Mouse (Mus musculus) left cerebral cortex, adult 11 months (tissue): ENCODE data around the gene Dok5.

Experiments used
- DNase-seq: peaks from one replicate; pipeline ENCODE4 v3.0.0; 2022; ENCODE audit warnings: low spot score

Dok5 gene

GRCm38 (mm10) chr2:170802984-170803383 lies 71.4 kb downstream of the Dok5 start:
- DNase-seq = no peak

GRCm38 (mm10) chr2:170807555-170808258 lies 76.1 kb downstream of the Dok5 start:
- no peak for DNase-seq

GRCm38 (mm10) chr2:170808259-170808789 lies 76.7 kb downstream of the Dok5 start:
- no peak for DNase-seq

GRCm38 (mm10) chr2:170811356-170811755 lies 79.7 kb downstream of the Dok5 start:
- peak; percentile 55 for DNase-seq

- DNase-seq = no peak
These were observed 84.7 kb downstream of the Dok5 start for GRCm38 (mm10) chr2:170816302-170816701.

- DNase-seq = no peak
These were observed 85.6 kb downstream of the Dok5 start for GRCm38 (mm10) chr2:170817112-170817703.

GRCm38 (mm10) chr2:170826821-170827441 lies 95.3 kb downstream of the Dok5 start:
- DNase-seq = no peak

- no peak for DNase-seq
These were observed 97.2 kb downstream of the Dok5 start for GRCm38 (mm10) chr2:170828757-170829156.

GRCm38 (mm10) chr2:170829191-170829611 lies 97.6 kb downstream of the Dok5 start:
- DNase-seq = no peak

GRCm38 (mm10) chr2:170829988-170830387 lies 98.4 kb downstream of the Dok5 start:
- no peak for DNase-seq

- DNase-seq = no peak
These were observed 105.3 kb downstream of the Dok5 start for GRCm38 (mm10) chr2:170836862-170837261.

GRCm38 (mm10) chr2:170837363-170837762 lies 105.8 kb downstream of the Dok5 start:
- DNase-seq = no peak

- no peak for DNase-seq
These were observed 106.4 kb downstream of the Dok5 start for GRCm38 (mm10) chr2:170837824-170838557.

GRCm38 (mm10) chr2:170841441-170841965 lies 109.9 kb downstream of the Dok5 start:
- no peak for DNase-seq

GRCm38 (mm10) chr2:170845511-170845910 lies 113.9 kb downstream of the Dok5 start:
- no peak for DNase-seq

- no peak for DNase-seq
These were observed 118.5 kb downstream of the Dok5 start for GRCm38 (mm10) chr2:170850058-170850457.

GRCm38 (mm10) chr2:170852337-170852736 lies 120.7 kb downstream of the Dok5 start:
- DNase-seq = no peak

GRCm38 (mm10) chr2:170855210-170855609 lies 123.6 kb downstream of the Dok5 start:
- no peak for DNase-seq

- DNase-seq = no peak
These were observed 124.5 kb downstream of the Dok5 start for GRCm38 (mm10) chr2:170856085-170856484.

GRCm38 (mm10) chr2:170857507-170857906 lies 125.9 kb downstream of the Dok5 start:
- no peak for DNase-seq

GRCm38 (mm10) chr2:170858640-170859039 lies 127.0 kb downstream of the Dok5 start:
- no peak for DNase-seq

- DNase-seq = no peak
These were observed 129.0 kb downstream of the Dok5 start for GRCm38 (mm10) chr2:170860576-170860975.
